Mouse (Mus musculus) ES-CJ7 (cell line): Measurements from ENCODE around the gene Mmp15.
A peak's percentile ranks its signal among the peaks of the same experiment; 100 is the strongest.
"Not testable (repeated sequence)": the region's sequence is repeated elsewhere in the genome, so short reads cannot be mapped to it uniquely, and the experiment has no call there.

Experiments
- DNase-seq: peaks from one replicate; pipeline ENCODE4 v3.0.0; 2011; ENCODE audit warnings: low read depth, low spot score

Gene Mmp15

GRCm38 (mm10) chr8:95377101-95377500 lies 25.0 kb downstream of the Mmp15 start:
- no peak for DNase-seq

GRCm38 (mm10) chr8:95377863-95378291 lies 25.8 kb downstream of the Mmp15 start:
- no peak for DNase-seq

GRCm38 (mm10) chr8:95378928-95379327 lies 26.9 kb downstream of the Mmp15 start:
- not testable (repeated sequence) for DNase-seq

- no peak for DNase-seq
These were observed 28.9 kb downstream of the Mmp15 start for GRCm38 (mm10) chr8:95380953-95381352.

- no peak for DNase-seq
These were observed 29.5 kb downstream of the Mmp15 start for GRCm38 (mm10) chr8:95381595-95381994.

GRCm38 (mm10) chr8:95384501-95384900 lies 32.4 kb downstream of the Mmp15 start:
- DNase-seq: no peak

- DNase-seq: no peak
These were observed 34.0 kb downstream of the Mmp15 start for GRCm38 (mm10) chr8:95386037-95386436.

GRCm38 (mm10) chr8:95387221-95387620 lies 35.2 kb downstream of the Mmp15 start:
- no peak for DNase-seq

- DNase-seq: no peak
These were observed 35.9 kb downstream of the Mmp15 start for GRCm38 (mm10) chr8:95387936-95388335.

- DNase-seq: no peak
These were observed 38.2 kb downstream of the Mmp15 start for GRCm38 (mm10) chr8:95390312-95390711.

- no peak for DNase-seq
These were observed 39.0 kb downstream of the Mmp15 start for GRCm38 (mm10) chr8:95391101-95391500.

GRCm38 (mm10) chr8:95392604-95393003 lies 40.5 kb downstream of the Mmp15 start:
- no peak for DNase-seq

GRCm38 (mm10) chr8:95395186-95395918 lies 43.3 kb downstream of the Mmp15 start:
- peak; percentile 63 for DNase-seq

- no peak for DNase-seq
These were observed 44.7 kb downstream of the Mmp15 start for GRCm38 (mm10) chr8:95396752-95397151.

GRCm38 (mm10) chr8:95397201-95397600 lies 45.1 kb downstream of the Mmp15 start:
- DNase-seq: no peak

GRCm38 (mm10) chr8:95399131-95399530 lies 47.1 kb downstream of the Mmp15 start:
- DNase-seq: no peak

GRCm38 (mm10) chr8:95401091-95401490 lies 49.0 kb downstream of the Mmp15 start:
- DNase-seq: no peak

- DNase-seq: no peak
These were observed 57.5 kb downstream of the Mmp15 start for GRCm38 (mm10) chr8:95409518-95409917.

GRCm38 (mm10) chr8:95411309-95411972 lies 59.4 kb downstream of the Mmp15 start:
- DNase-seq: no peak

GRCm38 (mm10) chr8:95422193-95422810 lies 70.2 kb downstream of the Mmp15 start:
- no peak for DNase-seq
